Mouse (Mus musculus) limb, embryonic 15.5 days (tissue): ENCODE results near the gene Ccdc15. TPM values are rescaled to one million over a fixed set of nuclear protein-coding genes. Genes with fewer than 3 reads are reported as not detected.
"Not testable (repeated sequence)": the region's sequence is repeated elsewhere in the genome, so short reads cannot be mapped to it uniquely, and the experiment has no call there.

Source experiments
- ATAC-seq: fragments of 200-750 bp; cut with Nextera tagmentation; 2 replicates; pipeline ENCODE4 v1.8.0; 2017; ENCODE audit warnings: low read depth, moderate TSS enrichment; ENCODE audit not compliant: insufficient number of reproducible peaks, low FRiP score, low TSS enrichment
- H3K27ac ChIP-seq: fragments of 300-500 bp; sonication (generic); 2 replicates; pipeline ENCODE4 v1.5.1; 2015; ENCODE audit warnings: moderate library complexity, mild to moderate bottlenecking, inconsistent platforms
- H3K27me3 ChIP-seq: fragments of 300-500 bp; sonication (generic); 2 replicates; pipeline ENCODE4 v1.6.1; 2015; ENCODE audit warnings: inconsistent platforms
- H3K36me3 ChIP-seq: fragments of 300-500 bp; sonication (generic); 2 replicates; pipeline ENCODE4 v1.6.1; 2015; ENCODE audit warnings: inconsistent platforms
- H3K4me1 ChIP-seq: fragments of 300-500 bp; sonication (generic); 2 replicates; pipeline ENCODE4 v1.6.1; 2015; ENCODE audit warnings: inconsistent platforms
- H3K4me2 ChIP-seq: fragments of 300-500 bp; sonication (generic); 2 replicates; pipeline ENCODE4 v1.6.1; 2015; ENCODE audit warnings: mild to moderate bottlenecking, inconsistent platforms
- H3K4me3 ChIP-seq: fragments of 300-500 bp; sonication (generic); 2 replicates; pipeline ENCODE4 v1.5.1; 2015; ENCODE audit warnings: mild to moderate bottlenecking, inconsistent platforms
- H3K9ac ChIP-seq: fragments of 300-500 bp; sonication (generic); 2 replicates; pipeline ENCODE4 v1.6.1; 2015; ENCODE audit warnings: inconsistent platforms
- H3K9me3 ChIP-seq: fragments of 300-500 bp; sonication (generic); 2 replicates; pipeline ENCODE4 v1.6.1; 2016; ENCODE audit warnings: inconsistent platforms
- WGBS: fragments of 180-500 bp; shearing (Covaris S2); methylation state at CpG from one replicate; pipeline ENCODE4 v1.1.7; 2015; 5-methylcytosine and 5-hydroxymethylcytosine counted together
- polyA plus RNA-seq: library from polyadenylated mRNA; unstranded; fragments of >200 nt; fragmentation: Nextera tagmentation; extraction: Ambion mirVana; gene quantifications from 2 replicates; pipeline ENCODE4 v1.2.1, GENCODE M21; 2015

The Ccdc15 gene
- polyA plus RNA-seq, 1 experiment from 2014 or later: 7.0 TPM

DNA sequence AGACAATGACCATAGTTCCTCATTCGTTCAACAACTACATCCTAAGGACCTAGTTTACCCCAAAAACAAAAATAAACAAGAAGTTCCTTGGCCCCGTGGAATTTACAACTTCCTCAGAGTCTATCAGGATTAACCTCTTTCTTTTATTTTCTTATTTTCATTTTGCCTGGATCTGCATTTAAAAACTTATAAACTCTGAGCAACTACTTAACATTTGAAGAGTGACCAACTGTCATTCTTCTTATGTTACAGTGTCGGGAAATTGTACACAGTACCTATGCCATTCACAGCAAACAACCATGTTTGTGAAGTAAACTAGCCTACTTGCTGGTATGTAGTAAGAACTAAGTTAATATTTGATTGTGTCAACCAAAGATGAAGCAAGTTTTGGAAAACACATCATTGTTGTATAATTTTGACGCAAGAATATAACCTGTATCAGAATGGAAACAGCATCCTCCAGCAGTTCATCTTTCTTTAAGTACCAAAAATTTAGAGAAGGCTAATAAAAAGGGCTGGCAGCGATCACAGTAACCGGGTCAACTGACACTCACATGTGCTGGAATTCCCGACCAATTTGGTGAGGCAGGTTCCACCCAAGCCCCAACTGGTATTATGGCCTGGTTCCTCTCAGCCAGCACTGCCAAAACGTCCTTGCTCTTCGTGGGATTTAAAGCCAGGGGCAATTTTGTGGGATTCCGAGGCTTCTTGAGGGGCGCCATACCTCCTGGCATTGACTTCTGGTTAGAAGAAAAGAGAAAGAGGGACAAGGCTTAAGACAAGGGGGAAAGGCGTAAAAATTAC is 846 bp downstream of the Ccdc15 start:
- peak overlapping the region; percentile 68 for H3K4me3 ChIP-seq
- H3K4me2 ChIP-seq: peak overlapping the region; percentile 73
- no peaks in the 10 kb centered on the region; the same call in 1 of the 2 replicates for H3K27me3 ChIP-seq
- no peak for ATAC-seq
- H3K9ac ChIP-seq: peak overlapping the region; percentile 71
- peaks cover 2% of the 10 kb centered on the region; the same call in 1 of the 2 replicates for H3K36me3 ChIP-seq
- H3K9me3 ChIP-seq: no peaks in the 10 kb centered on the region
- peaks cover 5% of the 10 kb centered on the region; the same call in 1 of the 2 replicates for H3K4me1 ChIP-seq
- peak overlapping the region; percentile 90 for H3K27ac ChIP-seq
- 21% methylated on average over 12 of the region's 12 CpGs for WGBS

DNA sequence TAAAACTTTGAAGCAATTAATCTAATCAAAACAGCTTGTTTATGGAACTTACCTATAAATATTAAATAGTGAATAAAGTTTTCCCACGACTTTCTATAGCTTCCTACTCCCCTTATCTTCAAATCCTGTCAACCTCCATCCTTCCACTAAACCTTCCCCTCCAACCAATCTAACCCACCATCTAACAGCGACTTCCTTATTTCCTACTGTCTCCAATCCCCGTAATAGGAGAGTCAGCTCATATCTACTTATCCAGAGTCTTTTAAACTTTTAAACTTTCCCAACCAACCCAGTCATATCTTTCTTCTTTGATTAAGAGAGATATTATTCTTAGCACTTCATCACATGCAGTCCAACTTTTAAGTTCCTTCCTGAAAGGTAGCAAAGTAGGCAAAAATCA is 2.8 kb downstream of the Ccdc15 start:
- no peaks in the 10 kb centered on the region; the same call in 1 of the 2 replicates for H3K27me3 ChIP-seq

DNA sequence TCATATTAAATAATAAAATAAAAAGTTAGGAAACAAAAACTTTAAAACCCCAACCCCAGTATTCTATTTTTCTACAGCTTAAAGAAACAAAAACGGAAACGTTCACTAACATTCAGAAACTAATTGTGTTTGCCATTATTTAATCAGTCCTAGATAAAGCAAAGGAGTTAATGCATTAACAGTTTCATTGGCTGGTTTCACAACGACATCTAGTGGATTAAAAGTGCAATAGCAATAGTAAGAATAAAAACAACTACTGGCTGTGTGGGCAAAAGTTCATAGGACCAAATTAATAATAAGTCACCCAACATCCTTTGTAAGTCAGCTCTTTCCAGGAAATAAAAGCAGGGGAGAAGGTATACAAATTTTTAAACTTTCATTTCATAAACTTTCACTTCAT is 18.8 kb downstream of the Ccdc15 start:
- ATAC-seq: no peak
- H3K4me2 ChIP-seq: no peak overlapping the region
- no peak overlapping the region for H3K4me3 ChIP-seq
- H3K27ac ChIP-seq: no peak overlapping the region
- no peaks in the 10 kb centered on the region for H3K9me3 ChIP-seq
- H3K9ac ChIP-seq: no peak overlapping the region
- no peaks in the 10 kb centered on the region for H3K4me1 ChIP-seq
- no peaks in the 10 kb centered on the region for H3K27me3 ChIP-seq
- WGBS: 44% methylated on average over 3 of the region's 3 CpGs
- no peaks in the 10 kb centered on the region for H3K36me3 ChIP-seq

More for the DNA sequence above, 2.8 kb downstream of the Ccdc15 start:
- no peak overlapping the region for H3K4me2 ChIP-seq
- peaks cover 8% of the 10 kb centered on the region; the same call in 1 of the 2 replicates for H3K36me3 ChIP-seq
- WGBS: 78% methylated on average over 3 of the region's 3 CpGs
- peaks cover 5% of the 10 kb centered on the region; the same call in 1 of the 2 replicates for H3K4me1 ChIP-seq
- no peak overlapping the region for H3K4me3 ChIP-seq
- H3K9ac ChIP-seq: no peak overlapping the region
- H3K27ac ChIP-seq: no peak overlapping the region
- no peaks in the 10 kb centered on the region for H3K9me3 ChIP-seq
- no peak for ATAC-seq

DNA sequence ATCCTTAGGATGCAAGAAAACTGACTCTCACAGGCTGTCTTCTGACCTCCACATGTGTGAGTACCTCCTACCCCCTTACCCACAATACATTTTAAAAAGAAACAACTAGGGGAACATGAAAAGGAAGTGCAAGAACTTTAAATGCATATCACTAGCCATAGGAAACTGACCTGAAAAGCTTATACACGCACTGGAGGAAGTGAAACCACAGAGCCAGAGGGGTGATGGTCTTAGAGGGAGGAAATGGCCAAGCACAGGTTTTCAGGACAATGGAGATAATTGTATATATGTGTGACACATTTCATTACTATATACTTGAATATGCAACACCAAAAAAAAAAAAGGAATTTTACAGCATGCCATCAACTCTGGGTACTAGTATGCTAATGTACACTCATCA is 46.5 kb downstream of the Ccdc15 start:
- Histone ChIP-seq H3K36me3 (no peaks in the 10 kb centered on the region), H3K4me3 (no peak overlapping the region), H3K27me3 (no peaks in the 10 kb centered on the region), H3K4me1 (no peaks in the 10 kb centered on the region), H3K9me3 (no peaks in the 10 kb centered on the region), H3K4me2 (no peak overlapping the region), H3K9ac (no peak overlapping the region), H3K27ac (no peak overlapping the region)
- 80% methylated on average over 1 of the region's 1 CpGs for WGBS
- no peak for ATAC-seq

DNA sequence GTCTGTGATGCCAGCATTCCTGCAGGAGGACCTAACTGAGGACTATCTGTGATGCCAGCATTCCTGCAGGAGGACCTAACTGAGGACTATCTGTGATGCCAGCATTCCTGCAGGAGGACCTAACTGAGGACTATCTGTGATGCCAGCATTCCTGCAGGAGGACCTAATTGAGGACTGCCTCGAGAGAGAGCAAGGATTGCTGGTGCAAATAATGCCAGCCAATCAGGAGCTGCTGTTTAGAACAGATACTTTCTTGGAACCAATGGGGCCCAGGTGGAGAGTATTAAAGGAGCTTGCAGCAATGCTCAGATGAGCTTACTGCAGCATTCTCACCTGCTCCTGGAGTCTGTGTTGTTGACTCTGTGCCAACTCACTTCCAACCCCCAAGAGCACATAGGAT is 47.7 kb downstream of the Ccdc15 start:
- H3K4me3 ChIP-seq, H3K4me1 ChIP-seq, H3K4me2 ChIP-seq, H3K36me3 ChIP-seq, H3K27ac ChIP-seq, ATAC-seq, H3K9ac ChIP-seq, H3K27me3 ChIP-seq, H3K9me3 ChIP-seq: not testable (repeated sequence)
- WGBS: 87% methylated on average over 1 of the region's 1 CpGs

DNA sequence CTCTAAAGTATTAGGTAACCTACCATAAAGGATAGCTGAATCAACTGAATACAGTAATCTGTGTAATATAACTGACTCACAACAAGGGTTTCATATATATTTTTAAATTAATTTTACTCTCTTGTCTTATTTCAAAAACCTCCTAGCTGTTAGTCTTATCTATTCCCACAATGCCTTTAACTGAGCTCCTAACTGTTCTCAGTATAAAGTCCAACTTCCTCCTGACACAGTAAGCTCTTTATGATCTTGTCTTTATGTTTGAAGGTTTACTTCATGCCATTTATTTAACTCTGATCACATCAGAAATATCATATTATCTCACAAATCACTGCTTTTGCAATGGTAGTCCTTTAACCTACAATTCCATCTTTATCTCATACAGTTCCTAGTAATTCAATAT is 52.6 kb downstream of the Ccdc15 start:
- H3K36me3 ChIP-seq: no peaks in the 10 kb centered on the region
- H3K9me3 ChIP-seq: no peaks in the 10 kb centered on the region
- no peak overlapping the region for H3K4me3 ChIP-seq
- H3K27me3 ChIP-seq: no peaks in the 10 kb centered on the region
- H3K27ac ChIP-seq: no peak overlapping the region
- no peak overlapping the region for H3K9ac ChIP-seq
- no peak for ATAC-seq
- H3K4me1 ChIP-seq: no peaks in the 10 kb centered on the region
- no peak overlapping the region for H3K4me2 ChIP-seq

DNA sequence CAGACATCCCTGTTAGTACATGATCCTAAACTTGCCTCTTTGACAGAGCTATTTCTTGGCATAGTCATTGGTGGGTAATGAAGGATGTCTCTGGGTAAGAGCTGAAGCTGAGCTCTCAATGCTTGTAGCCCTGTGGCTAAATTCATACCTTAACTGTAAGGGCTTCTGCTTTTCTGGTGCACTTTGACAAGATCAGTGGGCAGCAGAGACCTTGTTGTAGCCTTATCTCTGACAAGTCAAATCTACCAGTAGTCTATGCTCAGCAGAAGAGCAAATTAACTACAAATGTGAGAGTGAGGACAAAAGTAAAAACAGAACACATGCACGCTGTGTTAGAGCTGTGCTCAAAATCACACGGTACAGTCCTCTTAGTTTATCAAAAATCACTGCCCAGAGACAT is 81.6 kb downstream of the Ccdc15 start:
- ATAC-seq: no peak
- Histone ChIP-seq H3K4me2 (no peak overlapping the region), H3K9me3 (no peaks in the 10 kb centered on the region), H3K27ac (no peak overlapping the region), H3K9ac (no peak overlapping the region), H3K27me3 (no peaks in the 10 kb centered on the region), H3K36me3 (no peaks in the 10 kb centered on the region), H3K4me3 (no peak overlapping the region), H3K4me1 (no peaks in the 10 kb centered on the region)
- WGBS: 77% methylated on average over 2 of the region's 2 CpGs

DNA sequence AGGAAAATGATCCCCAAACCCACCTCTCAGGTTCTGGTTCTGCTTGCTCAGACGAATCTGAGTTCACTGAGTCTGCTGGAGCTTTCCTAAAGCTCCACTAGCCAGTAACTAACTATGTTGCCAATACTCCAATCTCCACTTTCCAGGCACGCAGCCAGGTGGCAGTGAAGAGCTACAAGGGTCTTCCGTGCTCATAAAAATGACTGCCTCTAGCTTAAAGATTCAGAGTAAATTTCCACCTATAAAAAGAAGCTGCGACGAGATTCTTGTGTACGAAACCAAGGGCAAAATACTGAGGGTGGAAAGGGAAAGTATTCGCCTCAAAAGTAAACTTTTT is 92.4 kb downstream of the Ccdc15 start:
- peak overlapping the region; percentile 70 for H3K4me2 ChIP-seq
- peak; percentile 40; the same call in 1 of the 2 replicates for ATAC-seq
- H3K9me3 ChIP-seq: no peaks in the 10 kb centered on the region
- H3K9ac ChIP-seq: no peak overlapping the region
- peaks cover 8% of the 10 kb centered on the region; the same call in 1 of the 2 replicates for H3K27me3 ChIP-seq
- no peaks in the 10 kb centered on the region for H3K36me3 ChIP-seq
- peak overlapping the region; percentile 39 for H3K4me3 ChIP-seq
- H3K4me1 ChIP-seq: peaks cover 14% of the 10 kb centered on the region
- peak overlapping the region; percentile 19; the same call in 1 of the 2 replicates for H3K27ac ChIP-seq
- 9% methylated on average over 7 of the region's 7 CpGs for WGBS

DNA sequence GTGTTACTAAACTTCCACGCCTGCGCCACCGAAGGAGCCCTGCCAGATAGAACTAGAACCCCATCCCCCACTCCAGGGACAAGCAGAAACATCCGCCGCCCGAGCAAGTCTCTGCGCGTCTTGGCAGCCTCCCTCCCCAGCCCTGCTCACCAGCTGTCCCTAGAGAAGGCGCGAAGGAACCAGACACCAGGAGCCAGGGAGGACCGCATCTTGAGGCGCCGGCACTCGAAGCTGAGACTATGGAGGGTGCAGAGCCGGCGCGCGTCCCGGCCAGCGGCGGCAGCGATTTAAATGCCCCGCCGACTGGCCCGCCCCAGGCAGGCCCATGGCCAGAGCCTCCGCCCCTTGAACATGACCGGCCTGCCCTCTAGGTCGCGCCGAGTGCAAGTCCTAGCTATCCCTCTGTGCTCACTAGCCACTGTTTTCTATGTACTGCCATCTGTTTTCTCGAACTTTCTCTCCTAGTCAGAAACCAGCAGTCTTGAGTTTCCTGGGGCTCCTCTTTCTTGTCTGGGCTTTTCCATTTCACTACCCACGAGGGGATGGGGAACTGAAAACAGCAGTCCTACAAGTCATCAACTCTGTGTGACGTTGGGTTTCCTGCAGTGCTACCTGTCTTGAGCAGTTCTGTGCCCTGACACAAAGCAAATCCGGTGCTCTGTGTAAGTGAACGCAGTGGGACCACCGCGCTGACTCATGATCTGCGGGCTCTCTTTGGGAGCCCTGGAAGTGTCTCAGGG is 92.9 kb downstream of the Ccdc15 start, which contains the start of gene Slc37a2:
Gene Slc37a2, minus strand, starts transcription at position 590 of the 740 bp plus-strand sequence.
- H3K36me3 ChIP-seq: no peaks in the 10 kb centered on the region
- peak within 1 kb of the TSS; percentile 39 for H3K4me3 ChIP-seq
- 2% methylated on average over 38 of the region's 38 CpGs for WGBS
- H3K4me1 ChIP-seq: peaks cover 14% of the 10 kb centered on the region
- peaks cover 8% of the 10 kb centered on the region; the same call in 1 of the 2 replicates for H3K27me3 ChIP-seq
- H3K27ac ChIP-seq: peak within 1 kb of the TSS; percentile 19; the same call in 1 of the 2 replicates
- ATAC-seq: peak; percentile 83
- peak within 1 kb of the TSS; percentile 70 for H3K4me2 ChIP-seq
- H3K9me3 ChIP-seq: no peaks in the 10 kb centered on the region
- H3K9ac ChIP-seq: 0 out of 2 replicates have a peak within 1 kb of the TSS, but pooled peaks have one; percentile 15

DNA sequence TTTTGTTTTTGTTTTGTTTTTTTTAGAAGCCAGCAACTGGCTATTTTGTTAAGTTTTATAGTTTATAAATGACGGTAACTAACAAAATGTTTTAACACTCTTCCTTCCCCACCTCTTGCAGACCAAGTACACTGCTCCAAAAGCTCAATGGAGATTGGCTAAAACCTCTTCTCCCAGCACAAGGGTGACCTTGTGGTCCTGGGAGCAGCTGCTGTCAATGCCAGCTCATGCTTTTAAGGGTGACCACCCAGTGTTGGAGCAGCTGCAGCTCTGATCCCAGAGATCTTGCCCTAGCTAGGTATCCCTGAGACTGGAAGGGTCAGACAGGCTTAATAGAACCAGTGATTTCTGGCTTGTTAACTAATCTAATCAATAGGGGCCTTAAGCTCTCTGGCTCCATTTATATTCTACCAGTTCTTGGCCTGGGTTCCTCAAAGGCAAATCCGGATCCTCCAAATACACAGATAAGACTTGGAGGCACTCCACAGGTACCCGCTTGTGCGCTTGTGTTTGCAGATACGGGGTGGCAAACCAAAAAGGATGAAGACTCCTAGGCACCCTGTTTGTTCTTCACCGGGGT is 93.6 kb downstream of the Ccdc15 start:
- no peak overlapping the region for H3K27ac ChIP-seq
- no peaks in the 10 kb centered on the region for H3K9me3 ChIP-seq
- H3K36me3 ChIP-seq: no peaks in the 10 kb centered on the region
- H3K4me2 ChIP-seq: peak overlapping the region; percentile 70
- WGBS: 17% methylated on average over 6 of the region's 6 CpGs
- peaks cover 14% of the 10 kb centered on the region for H3K4me1 ChIP-seq
- H3K27me3 ChIP-seq: peaks cover 8% of the 10 kb centered on the region; the same call in 1 of the 2 replicates
- peak overlapping the region; percentile 39 for H3K4me3 ChIP-seq
- ATAC-seq: no peak
- H3K9ac ChIP-seq: no peak overlapping the region

DNA sequence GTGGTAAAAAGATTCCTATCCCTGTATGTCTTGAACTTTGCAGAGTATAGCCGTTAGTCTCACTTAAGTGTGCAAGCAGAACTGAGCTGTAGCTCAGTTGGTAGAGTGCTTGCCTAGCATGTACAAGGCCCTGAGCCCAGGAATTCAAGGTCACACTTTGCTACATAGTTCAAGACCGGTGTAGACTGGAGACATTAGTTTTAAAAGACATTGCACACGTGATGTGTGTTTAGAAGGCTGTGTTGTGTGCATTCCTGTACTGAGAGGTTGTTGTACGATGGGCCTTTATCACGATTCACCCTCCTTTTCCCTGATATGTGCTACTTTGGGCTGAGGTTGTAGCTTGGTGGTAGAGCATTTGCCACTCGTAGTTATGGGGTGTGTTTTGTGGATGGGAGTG is 97.6 kb downstream of the Ccdc15 start:
- ATAC-seq: no peak
- no peak overlapping the region for H3K4me2 ChIP-seq
- no peak overlapping the region for H3K9ac ChIP-seq
- no peaks in the 10 kb centered on the region for H3K36me3 ChIP-seq
- no peak overlapping the region for H3K27ac ChIP-seq
- peaks cover 3% of the 10 kb centered on the region; the same call in 1 of the 2 replicates for H3K27me3 ChIP-seq
- peaks cover 20% of the 10 kb centered on the region for H3K4me1 ChIP-seq
- WGBS: 80% methylated on average over 6 of the region's 6 CpGs
- H3K9me3 ChIP-seq: no peaks in the 10 kb centered on the region
- no peak overlapping the region for H3K4me3 ChIP-seq

DNA sequence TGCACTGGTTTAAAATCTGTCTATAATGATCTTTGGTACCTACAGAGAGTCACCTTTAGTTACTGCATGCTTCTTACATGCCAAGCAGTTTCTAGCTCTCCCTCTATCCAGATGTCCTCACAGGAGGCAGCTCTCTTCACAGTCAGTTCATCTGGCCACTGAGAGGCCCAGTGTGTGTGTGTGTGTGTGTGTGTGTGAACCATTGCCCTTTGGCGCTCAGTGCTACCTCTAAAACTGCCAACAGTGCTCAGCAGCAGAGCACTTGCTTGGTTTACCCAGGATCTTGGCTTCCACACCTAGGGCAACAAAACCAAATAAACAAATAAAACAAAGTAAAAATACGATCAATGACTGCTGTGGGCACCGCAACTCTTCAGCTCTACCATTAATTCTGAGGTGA is 98.3 kb downstream of the Ccdc15 start:
- 79% methylated on average over 3 of the region's 3 CpGs for WGBS
- no peak overlapping the region for H3K9ac ChIP-seq
- H3K36me3 ChIP-seq: no peaks in the 10 kb centered on the region
- ATAC-seq: no peak
- peaks cover 2% of the 10 kb centered on the region; the same call in 1 of the 2 replicates for H3K27me3 ChIP-seq
- no peaks in the 10 kb centered on the region for H3K9me3 ChIP-seq
- H3K27ac ChIP-seq: no peak overlapping the region
- peaks cover 13% of the 10 kb centered on the region for H3K4me1 ChIP-seq
- no peak overlapping the region for H3K4me3 ChIP-seq
- no peak overlapping the region for H3K4me2 ChIP-seq
